Mouse (Mus musculus) cerebellum, adult 9-10 months (tissue): ENCODE measurements around the gene Laptm4a.
"Not testable (repeated sequence)": the region's sequence is repeated elsewhere in the genome, so short reads cannot be mapped to it uniquely, and the experiment has no call there.

Experiments used
- DNase-seq: peaks from one replicate; pipeline ENCODE4 v3.0.0; 2022

The Laptm4a gene

GRCm38 (mm10) chr12:8912860-8913685 is 8.4 kb upstream of the Laptm4a start:
- DNase-seq: no peak

GRCm38 (mm10) chr12:8913701-8914340 is 7.6 kb upstream of the Laptm4a start:
- no peak for DNase-seq

GRCm38 (mm10) chr12:8916378-8916777 is 5.1 kb upstream of the Laptm4a start:
- DNase-seq: no peak

GRCm38 (mm10) chr12:8919231-8919630 is 2.2 kb upstream of the Laptm4a start:
- DNase-seq: no peak

- DNase-seq: no peak
Observed at GRCm38 (mm10) chr12:8920996-8921393, 469 bp upstream of the Laptm4a start.

- DNase-seq: no peak
Observed at GRCm38 (mm10) chr12:8922369-8923124, 1.1 kb downstream of the Laptm4a start.

GRCm38 (mm10) chr12:8923125-8923410 is 1.6 kb downstream of the Laptm4a start:
- DNase-seq: peak; percentile 66

GRCm38 (mm10) chr12:8923603-8924002 is 2.1 kb downstream of the Laptm4a start:
- DNase-seq: no peak

GRCm38 (mm10) chr12:8927652-8928051 is 6.2 kb downstream of the Laptm4a start:
- DNase-seq: no peak

- DNase-seq: no peak
Observed at GRCm38 (mm10) chr12:8928766-8929165, 7.3 kb downstream of the Laptm4a start.

GRCm38 (mm10) chr12:8931083-8931482 is 9.6 kb downstream of the Laptm4a start:
- DNase-seq: no peak

- no peak for DNase-seq
Observed at GRCm38 (mm10) chr12:8935349-8935748, 13.9 kb downstream of the Laptm4a start.

- DNase-seq: not testable (repeated sequence)
Observed at GRCm38 (mm10) chr12:8936210-8936609, 14.7 kb downstream of the Laptm4a start.

- no peak for DNase-seq
Observed at GRCm38 (mm10) chr12:8939490-8939889, 18.0 kb downstream of the Laptm4a start.

GRCm38 (mm10) chr12:8940011-8941005 is 18.8 kb downstream of the Laptm4a start:
- no peak for DNase-seq

GRCm38 (mm10) chr12:8941131-8941615 is 19.7 kb downstream of the Laptm4a start:
- DNase-seq: no peak

GRCm38 (mm10) chr12:8941699-8942392 is 20.4 kb downstream of the Laptm4a start:
- DNase-seq: no peak

- DNase-seq: no peak
Observed at GRCm38 (mm10) chr12:8947163-8947562, 25.7 kb downstream of the Laptm4a start.

- DNase-seq: peak; percentile 30
Observed at GRCm38 (mm10) chr12:8947714-8948464, 26.4 kb downstream of the Laptm4a start, which contains the start of gene Matn3. Matn3 (plus strand) TSS chr12:8947929.

GRCm38 (mm10) chr12:8953136-8953535 is 31.7 kb downstream of the Laptm4a start:
- DNase-seq: no peak

GRCm38 (mm10) chr12:8954161-8954561 is 32.7 kb downstream of the Laptm4a start:
- DNase-seq: no peak
